Mouse (Mus musculus) CD8-positive naive resting alpha-beta T cell, adult 57 days (primary cell): ENCODE results near the gene Rorb. TPM values are rescaled to one million over a fixed set of nuclear protein-coding genes. Genes with fewer than 3 reads are reported as not detected.

Experiments used
- total RNA-seq: library from RNA; stranded (reverse); gene quantifications from one replicate; pipeline ENCODE4 v1.2.4, GENCODE M21; 2023

Rorb gene
- total RNA-seq, result not detected

DNA sequence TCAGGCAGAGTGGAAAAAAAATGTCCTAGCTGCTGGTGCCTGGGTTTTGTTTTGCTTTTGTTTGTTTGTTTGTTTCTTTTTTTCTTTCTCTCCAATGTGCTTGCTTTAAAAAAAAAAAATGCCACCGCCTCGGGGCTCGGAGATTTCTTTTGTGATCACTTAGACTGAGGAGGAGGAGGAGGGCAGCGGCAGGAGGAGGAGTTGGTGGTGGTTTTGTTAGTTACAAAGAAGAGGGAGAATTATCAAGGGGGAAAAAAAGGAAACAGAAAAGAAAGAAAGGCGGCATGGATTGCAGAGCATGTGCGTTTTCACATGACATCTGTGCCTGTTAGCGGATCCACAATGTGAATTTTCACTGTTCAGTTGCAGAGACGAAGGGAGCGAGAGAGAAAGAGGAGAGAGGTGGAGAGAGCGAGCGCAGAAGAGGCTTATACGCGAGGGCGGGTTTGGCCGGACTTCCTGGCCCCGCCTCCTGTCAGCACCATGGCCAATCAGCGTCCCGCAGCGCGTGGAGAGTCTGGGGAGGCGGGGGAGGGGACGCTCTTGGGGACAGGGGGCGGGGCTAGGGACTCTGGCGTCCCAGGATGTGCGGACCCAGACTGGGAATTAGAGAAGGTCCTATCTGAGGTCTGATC lies at the start of gene Rorb:
Gene Rorb, minus strand, starts transcription at position 404 of the 635 bp plus-strand sequence.

